Comparison of ENCODE assay signal across 8 mouse cellular contexts in genomic region chr7:80232489-80233029, GRCm38 (mm10). TPM values are rescaled to one million over a fixed set of nuclear protein-coding genes. Genes with fewer than 3 reads are reported as not detected.
DNase-seq lines count a peak whose midpoint lies in the region; ATAC-seq and TF ChIP-seq lines count a peak whose summit lies in the region.

Cib1 (minus strand) TSS chr7:80232813.
Gdpgp1 (plus strand) TSS chr7:80232865.

- no peak for TF ChIP-seq CTCF in G1E (IDR thresholded peaks at IDR 0.05; ENCODE audit: low read depth, low read length)
- TF ChIP-seq CTCF in forebrain, postnatal 0 days (IDR thresholded peaks at IDR 0.05; ENCODE audit: low read depth): no peak

- peak within 1 kb of the TSS; percentile 65 for H3K9ac ChIP-seq in forebrain, postnatal 0 days
- H3K9ac ChIP-seq in lung, embryonic 16.5 days (ENCODE audit: low read length): peak within 1 kb of the TSS; percentile 70

- WGBS in forebrain, postnatal 0 days: 4% methylated on average over 50 of the region's 56 CpGs
- WGBS in lung, embryonic 16.5 days: 1% methylated on average over 52 of the region's 56 CpGs

- peak; percentile 97 for DNase-seq in G1E (ENCODE audit: low spot score)
- DNase-seq in cerebellum, adult 18-20 months: peak; percentile 87 to 96
- peak; percentile 98 for DNase-seq in forebrain, postnatal 0 days
- DNase-seq in heart, postnatal 4 days: peak; percentile 97
- DNase-seq in layer of hippocampus, adult 9-10 months (ENCODE audit: low spot score): peak; percentile 89
- DNase-seq in ovary, postnatal 10 days (ENCODE audit: low spot score): peak; percentile 88
- peak; percentile 97 to 98 for DNase-seq in thymus, postnatal 10 days (ENCODE audit: low spot score in 2 of 2)

- H3K9me3 ChIP-seq in G1E (replicated peaks): no peaks in the 10 kb centered on the region
- no peaks in the 10 kb centered on the region for H3K9me3 ChIP-seq in forebrain, postnatal 0 days (ENCODE audit: low read length)
- H3K9me3 ChIP-seq in lung, embryonic 16.5 days (ENCODE audit: control insufficient read depth, low read length): no peaks in the 10 kb centered on the region

- H3K4me2 ChIP-seq in forebrain, postnatal 0 days (ENCODE audit: low read depth): peak within 1 kb of the TSS; percentile 90
- H3K4me2 ChIP-seq in lung, embryonic 16.5 days (ENCODE audit: low read depth, low read length): peak within 1 kb of the TSS; percentile 95

- ATAC-seq in G1E (ENCODE audit: extremely low read depth, insufficient number of reproducible peaks, low FRiP score, poor library complexity, severe bottlenecking): peak; percentile 83
- ATAC-seq in forebrain, postnatal 0 days: peak; percentile 98
- peak; percentile 100 for ATAC-seq in lung, embryonic 16.5 days (ENCODE audit: low read depth)

- H3K4me1 ChIP-seq in G1E (ENCODE audit: insufficient read depth, low read depth, low read length): peaks cover 51% of the 10 kb centered on the region
- H3K4me1 ChIP-seq in forebrain, postnatal 0 days (ENCODE audit: insufficient read depth): 0 out of 2 replicates have a peak, but pooled peaks cover 3% of the 10 kb centered on the region
- peaks cover 20% of the 10 kb centered on the region for H3K4me1 ChIP-seq in lung, embryonic 16.5 days (replicated peaks; ENCODE audit: control insufficient read depth, insufficient read depth, low read length)

- peak within 1 kb of the TSS; percentile 59; the same call in 1 of the 2 replicates for H3K27ac ChIP-seq in forebrain, postnatal 0 days (ENCODE audit: low read depth, low read length)
- peak within 1 kb of the TSS; percentile 75 for H3K27ac ChIP-seq in lung, embryonic 16.5 days (ENCODE audit: low read length)

- H3K27me3 ChIP-seq in G1E (ENCODE audit: insufficient read depth, low read length): no peaks in the 10 kb centered on the region
- no peaks in the 10 kb centered on the region; the same call in 1 of the 2 replicates for H3K27me3 ChIP-seq in forebrain, postnatal 0 days (ENCODE audit: insufficient read depth, low read length)
- H3K27me3 ChIP-seq in lung, embryonic 16.5 days (ENCODE audit: control insufficient read depth, insufficient read depth, low read depth, low read length): no peaks in the 10 kb centered on the region

- H3K36me3 ChIP-seq in G1E (replicated peaks): peaks cover 56% of the 10 kb centered on the region
- peaks cover 4% of the 10 kb centered on the region; the same call in 1 of the 2 replicates for H3K36me3 ChIP-seq in forebrain, postnatal 0 days (ENCODE audit: insufficient read depth)
- H3K36me3 ChIP-seq in lung, embryonic 16.5 days (ENCODE audit: control insufficient read depth, insufficient read depth, low read length): peaks cover 3% of the 10 kb centered on the region

- peak within 1 kb of the TSS; percentile 83 for H3K4me3 ChIP-seq in G1E (ENCODE audit: low read depth, low read length)
- H3K4me3 ChIP-seq in forebrain, postnatal 0 days (ENCODE audit: low read depth, low read length): peak within 1 kb of the TSS; percentile 84
- peak within 1 kb of the TSS; percentile 83 for H3K4me3 ChIP-seq in lung, embryonic 16.5 days (ENCODE audit: low read length)

RNA-seq across cellular contexts. Expression of gene Cib1, which starts in this region (rescaled TPM):
- total RNA-seq in G1E (2014; fragmentation: Nextera tagmentation): 35.2 and 44.2 TPM in 2 replicates
- total RNA-seq in G1E (2017): 82.9 and 124 TPM in 2 replicates
- polyA plus RNA-seq in G1E (2012): 43.6 and 49.6 TPM in 2 replicates
- total RNA-seq in forebrain, postnatal 0 days (2014; rRNA removed): 11.3 and 16.4 TPM in 2 replicates
- polyA plus RNA-seq in forebrain, postnatal 0 days (2015; fragmentation: Nextera tagmentation; extraction: Ambion mirVana): 29.0 and 29.3 TPM in 2 replicates
- 10 to 100 TPM; 26.2 to 27.7 TPM for total RNA-seq in heart, postnatal 4 days (2021)
- 88.4 and 96.0 TPM in 2 replicates for polyA plus RNA-seq in lung, embryonic 16.5 days (2015; fragmentation: Nextera tagmentation; extraction: Ambion mirVana)

RNA-seq across cellular contexts. Expression of gene Gdpgp1, which starts in this region (rescaled TPM):
- total RNA-seq in G1E (2014; fragmentation: Nextera tagmentation) (10.2 and 14.1 TPM in 2 replicates), G1E (2017) (5.9 and 6.2 TPM in 2 replicates)
- polyA plus RNA-seq in G1E (2012): 3.7 and 3.8 TPM in 2 replicates
- 4.1 and 5.8 TPM in 2 replicates for total RNA-seq in forebrain, postnatal 0 days (2014; rRNA removed)
- polyA plus RNA-seq in forebrain, postnatal 0 days (2015; fragmentation: Nextera tagmentation; extraction: Ambion mirVana): 1.3 and 2.6 TPM in 2 replicates
- total RNA-seq in heart, postnatal 4 days (2021): 1 to 10 TPM; 2.5 to 2.6 TPM
- 3.5 and 3.9 TPM in 2 replicates for polyA plus RNA-seq in lung, embryonic 16.5 days (2015; fragmentation: Nextera tagmentation; extraction: Ambion mirVana)

Comparison
In these comparisons a context has a peak if more than half of its experiments do, and no peak if none do; other contexts are left out.
1. Peak in every context shown above with its lines: DNase-seq, ATAC-seq, H3K4me3 ChIP-seq and H3K27ac ChIP-seq.